Mouse (Mus musculus): ENCODE results near the gene Arl6ip6. TPM values are rescaled to one million over a fixed set of nuclear protein-coding genes. Genes with fewer than 3 reads are reported as not detected.
A peak's percentile ranks its signal among the peaks of the same experiment; 100 is the strongest.

The Arl6ip6 gene
- 67.6 and 69.0 TPM in 2 replicates for polyA plus RNA-seq (2014; fragmentation: Nextera tagmentation; extraction: Ambion mirVana)

GRCm38 (mm10) chr2:53191523-53192220 is at the start of gene Arl6ip6:
Arl6ip6 (plus strand) TSS chr2:53191726.
- Histone ChIP-seq H3K4me3 (ENCODE audit: low read depth, low read length) (peak within 1 kb of the TSS; percentile 53), H3K4me2 (replicated peaks; ENCODE audit: low read depth, low read length) (peak within 1 kb of the TSS; percentile 59), H3K4me1 (replicated peaks; ENCODE audit: control insufficient read depth, insufficient read depth, low read length) (no peaks in the 10 kb centered on the region), H3K36me3 (ENCODE audit: control insufficient read depth, insufficient read depth, low read length) (0 out of 2 replicates have a peak, but pooled peaks cover 3% of the 10 kb centered on the region), H3K27ac (ENCODE audit: low read depth, low read length) (peak within 1 kb of the TSS; percentile 95), H3K27me3 (ENCODE audit: control insufficient read depth, insufficient read depth, low read length) (no peaks in the 10 kb centered on the region), H3K9me3 (ENCODE audit: control insufficient read depth, low read length) (no peaks in the 10 kb centered on the region), H3K9ac (ENCODE audit: low read depth, low read length) (peak within 1 kb of the TSS; percentile 76)
- DNase-seq (ENCODE audit: low spot score) (peak; percentile 96), ATAC-seq (ENCODE audit: low FRiP score) (peak; percentile 92)
- under 1% methylated on average over 71 of the region's 82 CpGs for WGBS

GRCm38 (mm10) chr2:53146852-53147251 is 44.7 kb upstream of the Arl6ip6 start:
- H3K27ac ChIP-seq (ENCODE audit: low read depth, low read length): no peak overlapping the region
- no peaks in the 10 kb centered on the region for H3K9me3 ChIP-seq (ENCODE audit: control insufficient read depth, low read length)
- H3K36me3 ChIP-seq (ENCODE audit: control insufficient read depth, insufficient read depth, low read length): 0 out of 2 replicates have a peak, but pooled peaks cover 3% of the 10 kb centered on the region
- no peaks in the 10 kb centered on the region for H3K27me3 ChIP-seq (ENCODE audit: control insufficient read depth, insufficient read depth, low read length)
- no peak for ATAC-seq (ENCODE audit: low FRiP score)
- H3K4me1 ChIP-seq (replicated peaks; ENCODE audit: control insufficient read depth, insufficient read depth, low read length): no peaks in the 10 kb centered on the region
- no peak overlapping the region for H3K4me3 ChIP-seq (ENCODE audit: low read depth, low read length)
- H3K9ac ChIP-seq (ENCODE audit: low read depth, low read length): no peak overlapping the region
- no peak overlapping the region for H3K4me2 ChIP-seq (replicated peaks; ENCODE audit: low read depth, low read length)
- DNase-seq (ENCODE audit: low spot score): no peak

GRCm38 (mm10) chr2:53173966-53174365 is 17.6 kb upstream of the Arl6ip6 start:
- H3K9ac ChIP-seq (ENCODE audit: low read depth, low read length): no peak overlapping the region
- ATAC-seq (ENCODE audit: low FRiP score): no peak
- H3K27ac ChIP-seq (ENCODE audit: low read depth, low read length): no peak overlapping the region
- no peaks in the 10 kb centered on the region for H3K4me1 ChIP-seq (replicated peaks; ENCODE audit: control insufficient read depth, insufficient read depth, low read length)
- H3K27me3 ChIP-seq (ENCODE audit: control insufficient read depth, insufficient read depth, low read length): no peaks in the 10 kb centered on the region
- no peak for DNase-seq (ENCODE audit: low spot score)
- no peaks in the 10 kb centered on the region for H3K36me3 ChIP-seq (ENCODE audit: control insufficient read depth, insufficient read depth, low read length)
- H3K9me3 ChIP-seq (ENCODE audit: control insufficient read depth, low read length): no peaks in the 10 kb centered on the region
- no peak overlapping the region for H3K4me3 ChIP-seq (ENCODE audit: low read depth, low read length)
- no peak overlapping the region for H3K4me2 ChIP-seq (replicated peaks; ENCODE audit: low read depth, low read length)

GRCm38 (mm10) chr2:53178966-53179365 is 12.6 kb upstream of the Arl6ip6 start:
- no peaks in the 10 kb centered on the region for H3K36me3 ChIP-seq (ENCODE audit: control insufficient read depth, insufficient read depth, low read length)
- DNase-seq (ENCODE audit: low spot score): no peak

GRCm38 (mm10) chr2:53179876-53180275 is 11.7 kb upstream of the Arl6ip6 start:
- Histone ChIP-seq H3K9me3 (ENCODE audit: control insufficient read depth, low read length) (no peaks in the 10 kb centered on the region), H3K9ac (ENCODE audit: low read depth, low read length) (no peak overlapping the region), H3K4me1 (replicated peaks; ENCODE audit: control insufficient read depth, insufficient read depth, low read length) (no peaks in the 10 kb centered on the region), H3K4me3 (ENCODE audit: low read depth, low read length) (no peak overlapping the region), H3K4me2 (replicated peaks; ENCODE audit: low read depth, low read length) (no peak overlapping the region), H3K36me3 (ENCODE audit: control insufficient read depth, insufficient read depth, low read length) (no peaks in the 10 kb centered on the region), H3K27ac (ENCODE audit: low read depth, low read length) (no peak overlapping the region), H3K27me3 (ENCODE audit: control insufficient read depth, insufficient read depth, low read length) (no peaks in the 10 kb centered on the region)
- ATAC-seq (ENCODE audit: low FRiP score): no peak
- DNase-seq (ENCODE audit: low spot score): no peak

More at GRCm38 (mm10) chr2:53178966-53179365, 12.6 kb upstream of the Arl6ip6 start:
- no peak for ATAC-seq (ENCODE audit: low FRiP score)
- no peaks in the 10 kb centered on the region for H3K27me3 ChIP-seq (ENCODE audit: control insufficient read depth, insufficient read depth, low read length)
- no peaks in the 10 kb centered on the region for H3K9me3 ChIP-seq (ENCODE audit: control insufficient read depth, low read length)
- 99% methylated on average over 3 of the region's 3 CpGs for WGBS
- H3K9ac ChIP-seq (ENCODE audit: low read depth, low read length): no peak overlapping the region
- H3K4me3 ChIP-seq (ENCODE audit: low read depth, low read length): no peak overlapping the region
- no peak overlapping the region for H3K4me2 ChIP-seq (replicated peaks; ENCODE audit: low read depth, low read length)
- H3K27ac ChIP-seq (ENCODE audit: low read depth, low read length): no peak overlapping the region
- no peaks in the 10 kb centered on the region for H3K4me1 ChIP-seq (replicated peaks; ENCODE audit: control insufficient read depth, insufficient read depth, low read length)

GRCm38 (mm10) chr2:53189811-53190210 is 1.7 kb upstream of the Arl6ip6 start:
- H3K9ac ChIP-seq (ENCODE audit: low read depth, low read length): no peak overlapping the region

GRCm38 (mm10) chr2:53190684-53191511 is 628 bp upstream of the Arl6ip6 start, which contains the start of gene Prpf40a:
Prpf40a (minus strand) TSS chr2:53191284.
- WGBS: under 1% methylated on average over 51 of the region's 53 CpGs
- H3K27me3 ChIP-seq (ENCODE audit: control insufficient read depth, insufficient read depth, low read length): no peaks in the 10 kb centered on the region
- H3K4me1 ChIP-seq (replicated peaks; ENCODE audit: control insufficient read depth, insufficient read depth, low read length): no peaks in the 10 kb centered on the region
- DNase-seq (ENCODE audit: low spot score) (peak; percentile 100), ATAC-seq (ENCODE audit: low FRiP score) (peak; percentile 96)
- H3K9me3 ChIP-seq (ENCODE audit: control insufficient read depth, low read length): no peaks in the 10 kb centered on the region
- peak within 1 kb of the TSS; percentile 59 for H3K4me2 ChIP-seq (replicated peaks; ENCODE audit: low read depth, low read length)
- H3K9ac ChIP-seq (ENCODE audit: low read depth, low read length): peak within 1 kb of the TSS; percentile 76
- H3K27ac ChIP-seq (ENCODE audit: low read depth, low read length): peak within 1 kb of the TSS; percentile 95
- 0 out of 2 replicates have a peak, but pooled peaks cover 3% of the 10 kb centered on the region for H3K36me3 ChIP-seq (ENCODE audit: control insufficient read depth, insufficient read depth, low read length)
- H3K4me3 ChIP-seq (ENCODE audit: low read depth, low read length): peak within 1 kb of the TSS; percentile 53

More at GRCm38 (mm10) chr2:53189811-53190210, 1.7 kb upstream of the Arl6ip6 start:
- Histone ChIP-seq H3K27me3 (ENCODE audit: control insufficient read depth, insufficient read depth, low read length) (no peaks in the 10 kb centered on the region), H3K4me3 (ENCODE audit: low read depth, low read length) (peak overlapping the region; percentile 53), H3K4me2 (replicated peaks; ENCODE audit: low read depth, low read length) (peak overlapping the region; percentile 41), H3K4me1 (replicated peaks; ENCODE audit: control insufficient read depth, insufficient read depth, low read length) (no peaks in the 10 kb centered on the region), H3K36me3 (ENCODE audit: control insufficient read depth, insufficient read depth, low read length) (no peaks in the 10 kb centered on the region), H3K9me3 (ENCODE audit: control insufficient read depth, low read length) (no peaks in the 10 kb centered on the region), H3K27ac (ENCODE audit: low read depth, low read length) (no peak overlapping the region)
- ATAC-seq (ENCODE audit: low FRiP score) (no peak), DNase-seq (ENCODE audit: low spot score) (peak; percentile 33)
- 71% methylated on average over 3 of the region's 3 CpGs for WGBS

GRCm38 (mm10) chr2:53192386-53192785 is 860 bp downstream of the Arl6ip6 start:
- H3K9ac ChIP-seq (ENCODE audit: low read depth, low read length): peak overlapping the region; percentile 76
- H3K9me3 ChIP-seq (ENCODE audit: control insufficient read depth, low read length): no peaks in the 10 kb centered on the region
- peak overlapping the region; percentile 59 for H3K4me2 ChIP-seq (replicated peaks; ENCODE audit: low read depth, low read length)
- DNase-seq (ENCODE audit: low spot score): peak; percentile 59
- 0 out of 2 replicates have a peak, but pooled peaks cover 3% of the 10 kb centered on the region for H3K36me3 ChIP-seq (ENCODE audit: control insufficient read depth, insufficient read depth, low read length)
- no peaks in the 10 kb centered on the region for H3K4me1 ChIP-seq (replicated peaks; ENCODE audit: control insufficient read depth, insufficient read depth, low read length)
- peak; percentile 12 for ATAC-seq (ENCODE audit: low FRiP score)
- H3K27ac ChIP-seq (ENCODE audit: low read depth, low read length): peak overlapping the region; percentile 95
- H3K4me3 ChIP-seq (ENCODE audit: low read depth, low read length): peak overlapping the region; percentile 53
- under 1% methylated on average over 20 of the region's 20 CpGs for WGBS
- H3K27me3 ChIP-seq (ENCODE audit: control insufficient read depth, insufficient read depth, low read length): no peaks in the 10 kb centered on the region

All from hindbrain, embryonic 11.5 days (tissue).